Mouse (Mus musculus): ENCODE results near the gene Dsn1.

The Dsn1 gene

GRCm38 (mm10) chr2:157019228-157019627 is 12.3 kb upstream of the Dsn1 start:
- no peak for DNase-seq

- no peak for DNase-seq
Observed at GRCm38 (mm10) chr2:157016529-157017270, 9.7 kb upstream of the Dsn1 start.

DNA sequence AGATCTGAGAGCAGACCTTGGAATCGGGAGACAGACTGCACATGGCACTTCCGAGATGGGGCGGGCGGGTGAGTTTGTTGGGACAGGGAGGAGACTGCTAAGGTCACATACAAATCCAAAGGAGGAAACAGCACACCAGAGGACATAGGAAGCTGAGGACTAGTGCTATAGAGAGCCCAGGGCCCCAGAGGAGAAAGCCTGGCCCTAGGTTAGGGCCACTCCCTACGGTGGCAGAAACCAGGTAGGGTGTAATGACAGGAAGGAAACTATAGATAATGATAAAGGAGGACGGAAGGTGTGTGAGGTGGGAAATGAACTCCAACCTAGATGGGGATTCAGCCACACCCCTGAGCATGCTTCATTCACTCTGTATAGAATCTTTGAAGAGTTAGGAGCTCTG is 5.4 kb upstream of the Dsn1 start:
- no peak for DNase-seq

- no peak for DNase-seq
Observed at GRCm38 (mm10) chr2:157010634-157011310, 3.8 kb upstream of the Dsn1 start.

DNA sequence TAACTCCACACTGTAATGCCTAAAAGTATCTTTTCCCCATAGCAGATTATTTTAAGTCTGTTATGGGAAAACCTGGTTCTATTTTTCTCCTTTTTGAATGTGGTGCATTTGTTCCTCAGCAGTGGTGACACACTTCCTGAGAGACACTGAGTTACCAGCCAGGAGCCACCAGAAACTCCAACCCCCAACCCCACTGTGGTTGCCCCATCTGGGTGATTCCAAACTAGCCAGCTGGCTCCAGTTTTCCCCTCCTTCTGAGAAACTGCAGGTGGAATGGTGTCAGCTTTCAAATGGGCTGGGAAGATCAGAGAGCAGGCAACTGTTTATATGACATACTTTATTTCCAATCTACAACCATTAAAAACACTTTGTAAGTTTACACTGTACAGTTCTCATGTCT is 3.2 kb upstream of the Dsn1 start:
- DNase-seq: no peak

- DNase-seq: no peak
Observed at GRCm38 (mm10) chr2:157008509-157008908, 1.6 kb upstream of the Dsn1 start.

- DNase-seq: no peak
Observed at GRCm38 (mm10) chr2:157007234-157007596, 261 bp upstream of the Dsn1 start.

GRCm38 (mm10) chr2:157002321-157002720 is 4.6 kb downstream of the Dsn1 start:
- DNase-seq: no peak

GRCm38 (mm10) chr2:156998263-156998662 is 8.7 kb downstream of the Dsn1 start:
- DNase-seq: no peak

DNA sequence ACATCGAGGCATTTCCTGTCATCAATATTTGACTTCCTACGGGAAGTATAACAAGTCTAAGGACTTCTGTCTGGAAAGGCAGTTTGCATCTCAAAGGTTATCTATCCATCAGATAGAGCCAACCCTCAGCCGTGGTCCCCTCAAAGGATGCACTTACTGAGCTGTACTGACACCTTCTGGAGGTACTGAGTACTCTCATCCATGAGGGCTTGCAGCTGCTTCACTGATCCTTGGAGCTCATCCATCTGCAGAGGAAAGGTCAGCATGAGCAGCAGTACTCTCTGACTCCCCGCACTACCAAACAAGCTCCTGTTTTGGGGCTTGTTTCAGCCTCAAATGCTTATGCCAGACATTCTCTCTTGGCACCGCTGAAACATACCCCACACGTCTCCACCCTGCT is 10.4 kb downstream of the Dsn1 start:
- peak; percentile 70 for DNase-seq

DNA sequence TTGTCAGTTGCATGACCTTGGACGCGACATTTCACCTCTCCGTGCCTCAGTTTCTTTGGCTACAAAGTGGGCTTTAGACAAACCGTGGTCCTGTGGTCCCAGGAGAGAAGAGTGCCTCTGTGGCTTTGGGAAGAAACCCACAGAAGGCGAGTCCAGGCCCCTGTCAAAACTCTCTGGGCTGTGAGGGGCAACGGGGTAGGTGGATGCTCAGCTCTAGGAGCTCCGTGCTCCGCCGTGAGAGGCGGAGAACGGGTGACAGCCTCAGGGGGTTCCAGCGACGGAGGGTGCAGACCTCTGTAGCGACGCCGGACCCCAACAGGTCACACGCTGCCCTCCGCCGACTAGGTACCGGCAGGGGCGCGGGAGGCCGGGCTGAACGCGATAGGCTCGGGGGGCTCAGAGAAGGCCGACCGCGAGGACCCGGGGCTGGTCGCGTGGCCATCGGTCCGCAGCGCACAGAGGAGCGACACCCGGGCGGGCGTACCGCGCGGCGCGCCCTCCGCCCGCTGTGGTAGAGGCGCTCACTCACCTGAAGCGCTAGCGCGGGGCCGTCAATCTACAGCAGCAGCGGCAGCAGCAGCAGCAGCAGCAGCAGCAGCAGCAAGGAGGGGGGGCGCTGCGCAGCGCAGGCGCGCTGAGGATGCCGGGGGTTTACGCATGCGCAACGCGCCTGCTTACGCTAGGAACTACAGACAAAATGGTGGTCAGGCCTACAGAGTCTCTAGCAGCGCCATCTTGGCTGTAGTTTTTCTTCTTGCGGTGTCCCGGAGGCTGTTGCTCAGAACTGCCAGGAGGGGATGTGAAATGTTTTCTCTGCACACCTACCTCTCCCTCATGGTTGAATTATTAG is 15.3 kb downstream of the Dsn1 start, which contains the start of gene Ndrg3:
Gene Ndrg3 (minus strand): TSS at position 587 of the 850 bp plus-strand sequence.
- DNase-seq: peak; percentile 96

- DNase-seq: peak; percentile 49
Observed at GRCm38 (mm10) chr2:156990727-156991431, 16.1 kb downstream of the Dsn1 start.

DNA sequence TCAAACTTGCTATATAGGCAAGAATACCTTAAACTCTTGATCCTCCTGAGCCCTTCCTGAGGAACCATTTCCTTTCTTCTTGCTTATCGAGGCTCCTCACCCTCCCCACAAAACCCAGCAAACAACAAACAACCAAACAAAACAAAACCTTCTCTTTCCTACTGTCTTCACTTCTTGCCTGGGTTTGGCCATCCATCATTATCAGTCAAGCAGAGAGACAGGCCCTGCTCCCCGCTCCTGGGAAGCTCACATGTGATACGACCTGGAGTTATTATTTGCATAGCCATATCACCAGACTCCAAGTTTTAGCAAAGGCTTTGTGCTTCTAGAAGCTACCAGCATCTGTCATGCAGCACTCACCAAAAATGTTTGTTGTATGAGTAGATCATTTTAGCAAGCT is 19.6 kb downstream of the Dsn1 start:
- DNase-seq: no peak

DNA sequence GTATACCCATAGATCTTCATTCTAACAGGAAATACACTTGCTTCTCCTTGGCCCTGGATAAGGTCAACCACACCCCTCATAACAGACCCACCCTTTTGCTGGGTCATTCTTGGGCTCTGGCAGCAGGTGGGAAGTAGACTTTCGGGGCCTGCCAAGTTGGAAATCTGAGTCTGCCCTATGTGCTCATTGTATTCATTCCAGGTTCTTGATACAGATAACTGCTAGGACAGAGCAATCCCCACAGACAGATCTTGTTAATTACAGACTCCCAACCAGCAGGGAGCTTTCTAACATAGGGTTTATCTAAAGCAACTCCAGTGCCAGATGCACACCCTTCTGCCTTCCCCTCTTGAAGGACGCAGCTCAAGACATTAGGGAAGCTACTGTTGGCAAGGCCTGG is 24.1 kb downstream of the Dsn1 start:
- no peak for DNase-seq

- DNase-seq: no peak
Observed at GRCm38 (mm10) chr2:156981291-156981690, 25.7 kb downstream of the Dsn1 start.

- no peak for DNase-seq
Observed at GRCm38 (mm10) chr2:156980059-156980458, 26.9 kb downstream of the Dsn1 start.

DNA sequence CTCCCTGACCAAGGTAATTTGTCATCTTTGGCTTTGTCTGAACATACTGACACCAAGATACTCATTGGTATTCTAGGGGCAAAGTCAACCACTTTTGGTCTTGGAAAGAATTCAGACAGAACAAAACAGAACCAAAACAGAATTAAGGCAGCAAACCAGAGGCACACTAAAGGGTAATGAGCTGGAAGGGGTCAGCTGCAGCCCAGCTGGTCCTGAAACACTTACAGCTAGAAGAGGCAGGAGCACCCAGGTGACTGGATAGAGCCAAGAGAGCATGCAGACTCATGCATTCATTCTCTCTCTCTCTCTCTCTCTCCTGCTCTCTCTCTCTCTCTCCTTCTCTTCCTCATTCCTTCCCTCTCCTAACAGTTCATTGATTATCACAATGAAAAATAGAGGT is 30.2 kb downstream of the Dsn1 start:
- no peak for DNase-seq

DNA sequence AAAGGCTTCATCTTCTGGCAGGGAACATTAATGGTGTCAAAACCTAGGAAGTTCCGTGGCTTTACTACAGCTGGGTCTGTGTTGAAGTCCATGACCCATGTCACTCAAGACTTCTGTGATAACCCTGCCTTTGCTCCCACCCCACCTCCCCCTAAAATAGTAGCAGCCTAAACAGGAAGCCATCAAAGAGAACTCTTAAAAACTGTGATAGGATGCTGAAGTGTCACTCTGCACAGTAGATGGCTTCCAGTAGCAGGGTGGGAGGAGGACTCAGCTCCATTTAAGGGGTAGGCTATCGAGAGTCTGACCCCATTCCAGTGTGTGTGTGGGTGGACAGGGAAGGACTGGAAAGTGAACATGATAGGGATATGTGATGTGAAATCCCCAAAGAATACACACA is 32.0 kb downstream of the Dsn1 start:
- no peak for DNase-seq

- DNase-seq: peak; percentile 68
Observed at GRCm38 (mm10) chr2:156973316-156974100, 33.4 kb downstream of the Dsn1 start.

DNA sequence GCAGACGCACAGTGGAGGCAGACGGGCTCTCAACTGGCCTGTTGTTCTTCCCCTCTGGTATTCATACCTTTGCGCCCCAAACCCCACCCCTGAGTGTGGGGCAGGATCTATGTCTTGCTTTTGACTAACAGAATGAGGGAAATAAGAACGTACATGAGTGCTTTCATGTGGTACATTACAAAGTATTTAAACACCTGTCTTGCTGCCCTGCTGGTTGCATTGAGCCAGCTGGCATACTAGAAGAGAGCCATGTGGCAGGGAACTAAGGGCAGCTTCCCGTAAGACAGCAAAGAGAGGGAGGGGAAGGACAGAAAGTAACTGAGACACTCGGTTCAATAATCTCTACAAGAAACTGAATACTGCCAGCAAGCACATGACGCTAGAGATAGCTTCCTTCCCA is 36.7 kb downstream of the Dsn1 start:
- DNase-seq: no peak

- no peak for DNase-seq
Observed at GRCm38 (mm10) chr2:156968501-156968900, 38.5 kb downstream of the Dsn1 start.

DNA sequence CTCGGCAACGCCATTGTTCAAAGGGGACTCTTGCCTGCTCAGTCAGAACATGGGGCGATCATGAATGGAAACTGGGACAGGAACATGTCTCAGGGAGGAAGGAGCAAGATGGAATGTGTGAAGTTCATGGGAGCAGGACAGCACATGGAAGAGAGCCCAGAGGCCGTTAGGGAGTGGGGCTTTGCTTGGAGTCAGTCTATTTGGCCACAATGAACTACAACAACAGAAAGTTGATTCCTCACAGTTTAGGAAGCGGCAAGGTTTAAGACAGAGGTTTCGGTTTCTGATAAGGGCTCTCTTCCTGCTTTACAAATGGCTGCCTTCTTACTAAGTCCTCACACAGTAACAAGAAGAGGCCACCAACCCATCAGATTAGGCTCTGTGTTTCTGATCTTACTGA is 39.6 kb downstream of the Dsn1 start:
- no peak for DNase-seq

All from cerebellum, adult 11 months (tissue).